Mouse (Mus musculus) testis, adult 2 months (tissue): ENCODE data around the gene Lamb1.

ENCODE experiments used
- CTCF ChIP-seq: fragments of 200-500 bp; IDR thresholded peaks from 2 replicates; pipeline ENCODE4 v1.5.1; 2012; ENCODE audit warnings: low read depth, mild to moderate bottlenecking, inconsistent platforms, low read length, moderate library complexity; ENCODE audit not compliant: control insufficient read depth, insufficient read depth, insufficient replicate concordance
- POLR2A ChIP-seq: fragments of 200-500 bp; IDR thresholded peaks from 2 replicates; pipeline ENCODE4 v1.6.1; 2012; ENCODE audit warnings: low read depth, mild to moderate bottlenecking, inconsistent platforms, low read length, moderate library complexity; ENCODE audit not compliant: control insufficient read depth

GRCm38 (mm10) chr12:31282241-31282640 lies 17.2 kb downstream of the Lamb1 start:
- TF ChIP-seq CTCF (no peak), POLR2A (no peak)
